Mouse (Mus musculus): ENCODE results near the gene Pde4dip.

The Pde4dip gene

GRCm38 (mm10) chr3:97801178-97801699 lies 87.3 kb downstream of the Pde4dip start:
- no peak for DNase-seq (ENCODE audit: low read depth, low spot score)

DNA sequence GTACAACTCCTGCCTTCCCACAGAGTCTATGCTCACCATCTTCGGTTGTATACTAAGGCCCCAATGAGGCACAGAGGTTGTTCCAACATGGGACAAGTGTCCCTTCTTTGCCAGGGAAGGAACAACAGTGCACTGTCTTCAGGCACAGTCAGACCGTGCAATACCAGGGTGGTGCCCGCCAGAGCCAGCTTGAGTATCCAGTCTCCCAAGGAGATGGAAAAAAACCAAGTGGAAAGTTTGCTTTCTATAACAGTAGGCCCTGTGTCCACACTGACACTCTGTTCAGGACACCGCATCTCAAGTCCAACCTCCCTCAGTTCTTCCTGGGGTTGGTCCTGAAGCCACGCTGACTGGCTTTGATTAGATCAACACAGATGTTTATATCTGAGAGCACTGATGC lies 87.8 kb downstream of the Pde4dip start:
- no peak for DNase-seq (ENCODE audit: low read depth, low spot score)

GRCm38 (mm10) chr3:97800004-97800403 lies 88.5 kb downstream of the Pde4dip start:
- DNase-seq (ENCODE audit: low read depth, low spot score), result no peak

GRCm38 (mm10) chr3:97799267-97799666 lies 89.2 kb downstream of the Pde4dip start:
- no peak for DNase-seq (ENCODE audit: low read depth, low spot score)

DNA sequence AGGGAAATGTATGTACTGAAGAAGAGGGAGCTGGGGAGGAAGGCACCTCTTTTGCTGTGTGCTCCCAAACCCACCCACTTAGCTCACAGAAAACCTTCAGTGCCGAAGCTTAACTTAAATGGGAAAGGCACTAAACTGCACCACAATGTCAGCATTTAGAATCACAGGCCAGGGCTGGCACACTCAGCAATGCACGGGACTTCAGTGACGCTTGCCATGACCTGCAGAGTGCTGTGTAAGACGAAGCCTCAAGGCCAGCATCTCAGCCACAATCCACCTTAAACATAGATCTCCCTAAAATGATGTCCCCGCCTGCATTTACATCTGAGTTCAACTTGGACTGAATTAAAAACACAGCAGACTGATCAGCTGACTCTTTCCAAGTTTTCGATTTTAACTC lies 91.1 kb downstream of the Pde4dip start:
- no peak for DNase-seq (ENCODE audit: low read depth, low spot score)

DNA sequence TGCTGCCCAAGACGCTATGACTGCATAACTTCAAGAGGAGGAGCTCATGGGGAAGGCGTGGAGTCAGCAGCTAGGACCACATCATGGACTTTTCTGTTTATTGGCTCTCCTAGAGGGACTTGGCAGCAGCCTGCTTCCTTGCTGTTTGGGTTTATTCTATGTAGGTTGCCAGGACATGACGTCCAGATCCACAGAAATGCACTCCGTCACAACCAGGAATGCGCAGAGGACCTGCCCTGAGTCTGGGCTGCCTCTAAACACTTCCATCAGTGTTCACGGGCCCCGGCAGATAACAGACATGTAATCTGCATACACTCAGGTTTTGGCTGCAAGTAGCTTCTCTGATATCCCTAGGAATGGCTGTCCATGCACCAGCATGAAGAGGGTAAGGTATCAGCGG lies 94.5 kb downstream of the Pde4dip start:
- DNase-seq (ENCODE audit: low read depth, low spot score), result no peak

DNA sequence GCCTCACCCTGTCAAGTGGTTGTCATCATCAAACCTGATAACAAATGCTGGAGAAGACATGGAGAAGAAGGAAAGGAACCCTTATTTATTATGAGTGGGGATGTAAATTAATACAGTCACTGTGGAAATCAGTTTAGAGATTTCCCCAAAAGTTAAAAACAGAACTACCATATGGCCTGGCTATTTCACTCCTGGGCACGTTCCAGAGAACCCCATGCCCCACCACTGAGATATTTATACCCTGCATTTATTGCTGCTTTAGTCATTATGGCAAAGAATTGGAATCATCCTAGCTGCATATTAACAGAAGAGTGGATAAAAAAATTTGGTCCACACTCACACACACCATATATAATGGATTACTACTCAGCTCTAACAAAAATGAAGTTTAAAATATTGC lies 98.4 kb downstream of the Pde4dip start:
- no peak for DNase-seq (ENCODE audit: low read depth, low spot score)

DNA sequence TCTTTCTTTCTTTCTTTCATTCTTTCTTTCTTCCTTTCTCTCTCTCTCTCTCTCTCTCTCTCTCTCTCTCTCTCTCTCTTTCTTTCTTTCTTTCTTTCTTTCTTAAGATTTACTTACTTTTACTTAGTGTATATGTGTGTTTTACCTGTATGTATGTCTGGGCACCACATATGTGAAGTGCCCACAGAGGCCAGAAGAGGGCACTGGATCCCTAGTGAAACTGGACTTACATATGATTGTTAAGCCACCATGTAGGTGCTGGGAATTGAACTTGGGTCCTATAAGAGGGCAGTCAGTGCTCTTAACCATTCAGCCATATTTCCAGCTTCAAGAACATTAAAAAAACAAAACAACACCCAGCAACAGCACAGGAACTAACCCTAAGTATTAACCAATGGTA lies 99.2 kb downstream of the Pde4dip start:
- peak; percentile 45 for DNase-seq (ENCODE audit: low read depth, low spot score)

- DNase-seq (ENCODE audit: low read depth, low spot score), result no peak
Measured at GRCm38 (mm10) chr3:97776195-97776594, 112.3 kb downstream of the Pde4dip start.

- no peak for DNase-seq (ENCODE audit: low read depth, low spot score)
Measured at GRCm38 (mm10) chr3:97775742-97776141, 112.8 kb downstream of the Pde4dip start.

- no peak for DNase-seq (ENCODE audit: low read depth, low spot score)
Measured at GRCm38 (mm10) chr3:97774861-97775260, 113.6 kb downstream of the Pde4dip start.

DNA sequence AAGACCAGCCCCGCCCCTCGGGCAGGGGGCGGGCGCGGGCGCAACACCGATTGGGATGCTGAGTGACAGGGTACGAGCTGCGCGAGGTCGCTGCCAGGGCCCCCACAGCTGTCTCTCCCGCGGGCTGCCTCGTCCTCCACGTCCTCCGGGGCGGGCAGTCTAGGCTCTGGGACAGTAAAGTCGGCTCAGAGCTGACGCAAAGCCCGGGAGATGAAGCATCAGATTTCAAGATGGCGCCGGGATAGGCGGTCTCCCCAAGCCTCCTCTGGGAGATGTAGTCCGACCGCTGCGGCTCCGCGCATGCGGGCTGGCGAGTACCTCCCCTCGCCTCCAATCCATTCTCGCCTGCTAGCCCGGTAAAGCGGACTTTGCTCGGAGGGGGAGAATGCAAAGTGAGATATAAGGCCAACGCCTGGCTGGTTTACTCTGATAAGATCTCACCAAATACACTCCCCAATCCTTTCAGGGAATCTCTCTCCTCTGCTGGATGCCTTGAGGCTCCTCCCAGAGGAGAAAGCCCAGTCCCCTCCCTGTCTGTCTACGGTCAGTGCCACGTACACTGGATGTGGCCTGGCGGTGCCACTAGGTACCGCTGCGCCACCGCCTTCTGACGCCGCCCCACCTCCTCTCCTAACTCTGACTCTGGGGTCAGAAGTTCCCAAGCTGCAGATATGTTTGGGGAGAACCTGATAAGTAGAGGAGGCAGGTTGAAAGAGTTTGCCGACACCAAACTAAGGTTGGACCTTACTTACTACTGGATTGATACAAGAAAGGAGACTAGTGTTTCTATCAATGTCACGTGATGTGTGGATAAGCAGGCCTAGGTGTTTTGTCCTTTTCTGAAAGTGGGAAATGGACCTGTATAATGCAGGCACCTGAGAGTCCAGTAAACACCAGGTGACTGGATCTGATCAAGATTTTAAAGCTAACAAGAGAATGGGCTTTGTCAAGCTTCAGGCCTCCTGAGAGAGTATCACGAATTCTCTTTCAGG lies 120.4 kb downstream of the Pde4dip start:
- peak; percentile 97 for DNase-seq (ENCODE audit: low read depth, low spot score)

DNA sequence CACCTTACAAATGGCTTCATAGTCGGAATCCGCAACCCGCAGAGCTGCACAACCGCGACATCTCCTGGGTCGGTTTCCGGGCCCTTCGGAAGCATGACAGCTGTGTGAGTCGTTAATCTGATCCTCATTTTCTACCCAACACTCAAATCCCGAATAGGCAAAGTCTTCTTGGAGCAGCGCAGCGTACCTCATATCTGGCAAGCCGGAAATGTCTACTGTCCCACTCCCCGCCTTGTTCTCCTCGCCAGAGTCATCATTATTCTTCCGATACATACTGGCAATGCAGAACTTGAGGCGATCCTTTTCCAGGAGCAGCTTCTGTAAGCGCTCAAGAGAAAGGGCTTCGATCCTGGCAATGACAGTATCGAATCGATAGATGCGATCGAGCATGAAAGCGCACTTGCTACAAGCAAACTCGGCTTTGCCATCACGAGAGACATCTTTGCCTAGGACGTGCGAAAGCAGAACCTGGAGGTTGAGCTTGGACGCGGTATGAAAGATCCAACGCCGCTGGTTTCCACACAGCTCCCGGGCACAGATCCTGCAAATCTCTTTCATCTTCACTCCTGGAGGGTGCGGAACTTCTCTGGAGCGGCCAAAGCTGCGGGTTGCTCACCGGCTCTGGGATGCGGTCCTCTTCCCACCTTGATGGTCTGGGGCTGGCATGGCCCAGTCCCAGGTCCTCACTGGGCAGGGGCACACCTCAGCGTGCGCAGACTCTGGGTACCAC lies 121.3 kb downstream of the Pde4dip start:
- DNase-seq (ENCODE audit: low read depth, low spot score), result peak; percentile 68

DNA sequence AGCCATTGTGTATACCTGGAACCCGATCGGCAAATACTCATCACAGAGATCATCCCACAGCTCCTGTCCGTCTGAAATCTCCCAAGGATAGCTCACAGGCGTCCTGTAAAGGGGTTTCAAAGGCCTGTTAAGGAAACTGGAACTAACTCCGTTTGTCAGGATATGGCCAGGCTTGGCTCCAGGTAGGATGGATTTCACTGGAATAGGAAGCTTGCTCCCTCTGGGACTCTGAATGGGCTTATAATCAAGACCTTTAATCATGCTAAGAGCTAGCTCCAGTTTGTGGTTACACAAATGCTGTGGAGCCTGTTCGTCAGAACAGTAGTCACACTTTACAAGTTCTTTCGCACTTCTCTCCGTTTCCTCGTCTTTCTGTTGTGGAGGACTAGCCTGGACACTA lies 122.0 kb downstream of the Pde4dip start:
- no peak for DNase-seq (ENCODE audit: low read depth, low spot score)

- no peak for DNase-seq (ENCODE audit: low read depth, low spot score)
Measured at GRCm38 (mm10) chr3:97764152-97764551, 124.4 kb downstream of the Pde4dip start.

DNA sequence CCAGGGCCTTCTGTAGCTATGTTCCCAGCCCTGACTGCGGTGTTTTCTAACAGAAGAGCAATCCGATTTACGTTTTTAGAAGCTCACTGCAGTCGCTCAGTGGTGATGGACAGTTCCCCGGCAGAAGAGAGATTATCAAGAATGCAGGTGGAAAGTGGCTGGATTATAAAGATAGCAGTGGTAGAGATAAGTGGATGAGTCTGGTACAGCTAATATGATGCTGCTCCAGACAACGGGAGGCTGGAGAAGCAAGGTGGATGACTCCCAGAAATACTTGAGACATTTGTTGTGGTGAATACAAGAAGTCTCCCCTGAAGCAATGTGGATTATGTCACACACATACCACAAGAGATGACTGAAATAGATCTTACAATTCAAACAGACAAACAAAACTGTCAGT lies 126.6 kb downstream of the Pde4dip start:
- no peak for DNase-seq (ENCODE audit: low read depth, low spot score)

DNA sequence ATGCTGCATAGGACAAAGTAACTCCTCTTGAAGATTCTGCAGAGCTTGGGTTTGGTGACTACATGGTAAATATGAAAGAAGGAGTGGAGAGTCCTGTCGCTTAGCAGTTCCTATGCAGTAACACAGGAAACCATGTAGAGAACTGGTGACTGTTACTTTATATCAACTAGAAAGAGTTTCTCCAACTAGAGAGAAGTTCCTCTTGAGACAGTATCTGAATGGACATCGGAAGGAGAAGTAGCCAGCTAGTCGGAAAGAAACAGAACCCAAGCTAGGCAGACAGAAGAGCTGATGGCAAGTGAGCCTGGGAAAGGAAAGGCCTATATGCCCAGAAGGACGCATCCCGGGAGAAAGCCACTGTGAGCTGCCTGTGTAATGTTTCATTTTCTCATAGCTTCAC lies 127.3 kb downstream of the Pde4dip start:
- no peak for DNase-seq (ENCODE audit: low read depth, low spot score)

GRCm38 (mm10) chr3:97759846-97760245 lies 128.7 kb downstream of the Pde4dip start:
- DNase-seq (ENCODE audit: low read depth, low spot score), result no peak

- DNase-seq (ENCODE audit: low read depth, low spot score), result no peak
Measured at GRCm38 (mm10) chr3:97757501-97757900, 131.0 kb downstream of the Pde4dip start.

GRCm38 (mm10) chr3:97756283-97757074 lies 132.0 kb downstream of the Pde4dip start:
- no peak for DNase-seq (ENCODE audit: low read depth, low spot score)

DNA sequence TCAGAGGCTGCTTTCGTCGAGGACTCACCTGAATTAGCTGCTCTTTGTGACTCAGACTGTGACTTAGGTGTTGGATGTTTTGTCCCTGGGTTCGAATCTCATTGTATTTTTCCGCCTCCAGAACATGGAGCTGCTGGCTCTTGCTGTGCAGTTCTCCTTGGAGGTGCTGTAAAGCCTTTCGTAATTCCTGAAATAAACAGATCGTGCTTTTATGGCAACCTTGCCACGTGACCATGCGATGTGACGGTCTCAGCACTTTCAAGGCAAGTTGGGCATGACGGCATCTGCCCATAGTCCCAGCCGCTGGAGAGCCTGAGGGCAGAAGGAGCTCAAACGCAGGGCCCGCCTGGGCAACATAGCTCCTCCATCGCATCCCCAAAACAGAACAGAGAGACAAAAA lies 133.1 kb downstream of the Pde4dip start:
- DNase-seq (ENCODE audit: low read depth, low spot score), result no peak

DNA sequence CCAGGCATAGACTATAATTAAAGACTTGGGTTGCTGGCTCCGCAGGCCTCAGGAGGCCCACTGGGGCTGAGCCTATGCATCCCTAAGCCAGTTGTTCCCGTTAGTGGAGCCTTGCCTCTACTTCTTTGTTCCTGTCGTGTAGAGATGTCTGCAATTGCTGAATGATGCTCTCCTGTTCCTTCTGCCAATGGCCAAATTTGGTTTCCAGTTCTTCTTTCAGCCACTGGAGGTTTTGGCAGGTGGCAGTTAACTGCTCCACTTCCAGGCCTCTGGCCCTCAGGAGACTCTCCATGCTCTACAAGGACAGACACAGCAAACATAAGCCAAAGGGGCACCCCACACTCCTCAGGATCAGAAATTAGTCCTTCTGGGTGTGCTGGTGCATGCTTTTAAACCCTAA lies 135.6 kb downstream of the Pde4dip start:
- DNase-seq (ENCODE audit: low read depth, low spot score), result no peak
